Mouse (Mus musculus) erythroblast, embryonic 14.5 days (primary cell): ENCODE data around the gene Mrln. TPM values are rescaled to one million over a fixed set of nuclear protein-coding genes. Genes with fewer than 3 reads are reported as not detected.

ENCODE experiments used
- H3K27me3 ChIP-seq: 2 replicates; pipeline ENCODE4 v1.6.1; 2012; ENCODE audit warnings: inconsistent platforms; ENCODE audit not compliant: control insufficient read depth
- H3K36me3 ChIP-seq: 2 replicates; pipeline ENCODE4 v1.6.1; 2012; ENCODE audit warnings: mild to moderate bottlenecking, inconsistent platforms; ENCODE audit not compliant: control insufficient read depth
- H3K4me1 ChIP-seq: 2 replicates; pipeline ENCODE4 v1.6.1; 2012; ENCODE audit warnings: inconsistent platforms; ENCODE audit not compliant: control insufficient read depth
- H3K4me3 ChIP-seq: replicated peaks from 2 replicates; pipeline ENCODE3; 2012; ENCODE audit warnings: moderate library complexity, mild to moderate bottlenecking, inconsistent platforms
- H3K9me3 ChIP-seq: 2 replicates; pipeline ENCODE4 v1.6.1; 2012; ENCODE audit warnings: low read length, inconsistent platforms, mixed read lengths; ENCODE audit not compliant: control insufficient read depth
- GATA1 ChIP-seq: IDR thresholded peaks from 2 replicates; pipeline ENCODE4 v1.6.1; 2012; ENCODE audit warnings: low read length, inconsistent platforms, mixed read lengths
- TAL1 ChIP-seq: IDR thresholded peaks from 3 replicates; pipeline ENCODE4 v1.6.1; 2012; ENCODE audit warnings: low read length, inconsistent platforms, mixed read lengths
- polyA plus RNA-seq: library from polyadenylated mRNA; stranded (reverse); fragments of >175 nt; gene quantifications from 2 replicates; pipeline ENCODE4 v1.2.3, GENCODE M21; 2012

Mrln gene
- polyA plus RNA-seq, 1 experiment: not detected

- no peaks in the 10 kb centered on the region for H3K4me1 ChIP-seq
- no peaks in the 10 kb centered on the region for H3K36me3 ChIP-seq
- no peaks in the 10 kb centered on the region for H3K27me3 ChIP-seq
- H3K4me3 ChIP-seq: no peak overlapping the region
- H3K9me3 ChIP-seq: no peaks in the 10 kb centered on the region
- no peak for TF ChIP-seq GATA1
- TF ChIP-seq TAL1: no peak
Observed at GRCm38 (mm10) chr10:70260904-70261303, 56.4 kb downstream of the Mrln start.

- no peaks in the 10 kb centered on the region for H3K27me3 ChIP-seq
- no peaks in the 10 kb centered on the region for H3K36me3 ChIP-seq
- H3K4me3 ChIP-seq: no peak overlapping the region
- no peaks in the 10 kb centered on the region for H3K4me1 ChIP-seq
- no peak for TF ChIP-seq TAL1
- TF ChIP-seq GATA1: no peak
- H3K9me3 ChIP-seq: no peaks in the 10 kb centered on the region
Observed at GRCm38 (mm10) chr10:70262051-70262450, 57.6 kb downstream of the Mrln start.

- Histone ChIP-seq H3K4me1 (no peaks in the 10 kb centered on the region), H3K27me3 (no peaks in the 10 kb centered on the region), H3K4me3 (no peak overlapping the region), H3K9me3 (0 out of 2 replicates have a peak, but pooled peaks cover 2% of the 10 kb centered on the region), H3K36me3 (no peaks in the 10 kb centered on the region)
- no peak for TF ChIP-seq GATA1
- TF ChIP-seq TAL1: no peak
Observed at GRCm38 (mm10) chr10:70263681-70264189, 59.3 kb downstream of the Mrln start.

- Histone ChIP-seq H3K9me3 (0 out of 2 replicates have a peak, but pooled peaks cover 2% of the 10 kb centered on the region), H3K27me3 (no peaks in the 10 kb centered on the region), H3K4me3 (no peak overlapping the region), H3K36me3 (no peaks in the 10 kb centered on the region), H3K4me1 (no peaks in the 10 kb centered on the region)
- TF ChIP-seq TAL1 (no peak), GATA1 (no peak)
Observed at GRCm38 (mm10) chr10:70264337-70265036, 60.0 kb downstream of the Mrln start.

GRCm38 (mm10) chr10:70266501-70266900 lies 62.0 kb downstream of the Mrln start:
- Histone ChIP-seq H3K36me3 (no peaks in the 10 kb centered on the region), H3K27me3 (no peaks in the 10 kb centered on the region), H3K4me3 (no peak overlapping the region), H3K9me3 (0 out of 2 replicates have a peak, but pooled peaks cover 2% of the 10 kb centered on the region), H3K4me1 (no peaks in the 10 kb centered on the region)
- TF ChIP-seq GATA1 (no peak), TAL1 (no peak)

GRCm38 (mm10) chr10:70268581-70269446 lies 64.3 kb downstream of the Mrln start:
- Histone ChIP-seq H3K4me1 (no peaks in the 10 kb centered on the region), H3K36me3 (no peaks in the 10 kb centered on the region), H3K9me3 (0 out of 2 replicates have a peak, but pooled peaks cover 2% of the 10 kb centered on the region), H3K27me3 (no peaks in the 10 kb centered on the region), H3K4me3 (no peak overlapping the region)
- TF ChIP-seq GATA1 (no peak), TAL1 (no peak)

Other genes starting within 250 kb of the Mrln start
- 0.61 and 1.6 TPM in 2 replicates for gene Ccdc6, start 107.5 kb upstream of the Mrln start, polyA plus RNA-seq
- not detected in 2 replicates for gene Slc16a9, start 40.4 kb downstream of the Mrln start, polyA plus RNA-seq
- gene Fam13c, start 235.8 kb downstream of the Mrln start, polyA plus RNA-seq: not detected in 2 replicates